Mouse (Mus musculus): ENCODE measurements around the gene Cfi. TPM values are rescaled to one million over a fixed set of nuclear protein-coding genes. Genes with fewer than 3 reads are reported as not detected.

The Cfi gene
- polyA plus RNA-seq, 1 experiment = 0.76 TPM

DNA sequence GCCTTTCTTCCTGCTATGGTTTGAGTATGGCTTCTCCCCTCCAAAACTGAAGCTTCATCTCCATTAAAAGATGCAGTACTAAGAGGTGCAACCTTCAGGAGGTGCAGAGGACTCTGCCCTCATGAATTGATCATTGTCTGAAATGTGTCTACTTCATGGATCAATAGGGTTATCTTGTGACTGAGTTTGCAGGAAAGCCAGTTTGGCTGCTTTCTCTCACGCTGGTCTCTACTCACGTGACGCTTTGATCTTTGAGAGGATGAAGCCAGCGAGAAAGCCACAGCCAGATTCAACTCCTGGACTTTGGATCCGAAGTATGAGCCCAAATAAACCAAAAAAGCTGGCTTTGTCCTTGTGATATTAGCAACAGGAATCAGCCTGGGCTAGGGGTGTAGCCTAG, 50.7 kb downstream of the Cfi start:
- Histone ChIP-seq H3K4me1 (ENCODE audit: control insufficient read depth, insufficient read depth, low read length) (no peaks in the 10 kb centered on the region), H3K4me3 (replicated peaks; ENCODE audit: extremely low read depth, low read depth, low read length) (no peak overlapping the region)
- 79% methylated on average over 5 of the region's 5 CpGs for WGBS
- no peak for DNase-seq
- no peak for TF ChIP-seq CTCF (IDR thresholded peaks at IDR 0.05; ENCODE audit: insufficient read depth, low read length)
- TF ChIP-seq POLR2A (IDR thresholded peaks at IDR 0.05; ENCODE audit: borderline replicate concordance, extremely low read depth, low read depth, low read length) = no peak

GRCm38 (mm10) chr3:129887779-129888517, 52.3 kb downstream of the Cfi start:
- WGBS = 67% methylated on average over 13 of the region's 13 CpGs
- TF ChIP-seq POLR2A (IDR thresholded peaks at IDR 0.05; ENCODE audit: borderline replicate concordance, extremely low read depth, low read depth, low read length) (no peak), CTCF (IDR thresholded peaks at IDR 0.05; ENCODE audit: insufficient read depth, low read length) (no peak)
- no peak overlapping the region for H3K4me3 ChIP-seq (replicated peaks; ENCODE audit: extremely low read depth, low read depth, low read length)
- DNase-seq = no peak
- no peaks in the 10 kb centered on the region for H3K4me1 ChIP-seq (ENCODE audit: control insufficient read depth, insufficient read depth, low read length)

DNA sequence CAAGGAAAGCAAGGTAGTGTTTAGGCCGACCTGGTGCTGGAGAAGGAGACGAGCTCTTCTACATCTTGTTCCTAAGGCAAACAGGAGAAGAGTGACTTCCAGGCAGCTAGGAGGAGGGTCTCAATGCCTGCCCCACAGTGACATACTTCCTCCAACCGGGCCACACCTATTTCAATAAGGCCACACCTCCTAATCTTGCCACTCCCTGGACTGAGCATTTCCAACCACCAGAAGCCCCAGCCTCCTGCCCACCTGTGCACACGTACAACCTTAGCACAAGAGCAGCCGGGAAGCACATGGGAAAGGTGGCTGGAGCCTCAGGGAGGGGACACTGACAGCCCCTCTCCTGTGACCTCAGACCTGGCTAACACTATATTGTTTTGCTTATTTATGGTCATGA, 56.3 kb downstream of the Cfi start:
- no peak for TF ChIP-seq POLR2A (IDR thresholded peaks at IDR 0.05; ENCODE audit: borderline replicate concordance, extremely low read depth, low read depth, low read length)
- no peak for TF ChIP-seq CTCF (IDR thresholded peaks at IDR 0.05; ENCODE audit: insufficient read depth, low read length)
- WGBS = 79% methylated on average over 5 of the region's 5 CpGs
- DNase-seq = no peak
- Histone ChIP-seq H3K4me1 (ENCODE audit: control insufficient read depth, insufficient read depth, low read length) (no peaks in the 10 kb centered on the region), H3K4me3 (replicated peaks; ENCODE audit: extremely low read depth, low read depth, low read length) (no peak overlapping the region)

DNA sequence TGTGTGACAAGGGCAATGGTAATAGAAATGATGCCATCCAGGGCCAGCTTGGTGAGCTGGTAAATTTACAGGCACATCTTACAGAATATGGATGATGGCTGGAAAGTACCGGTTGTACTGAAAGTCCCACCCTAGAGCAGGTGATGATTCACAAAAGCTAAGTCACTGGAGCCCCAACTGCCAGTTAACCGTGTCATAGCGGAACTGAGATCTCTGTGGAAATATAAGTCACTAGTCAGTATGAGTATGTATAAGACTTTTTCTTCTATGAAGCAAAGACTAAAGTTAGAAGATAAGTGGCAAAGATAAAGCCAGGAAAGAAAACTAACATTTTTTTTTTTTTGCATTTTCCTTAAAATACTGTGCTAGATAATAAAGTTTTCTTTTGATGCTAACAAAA, 57.5 kb downstream of the Cfi start:
- Histone ChIP-seq H3K4me3 (replicated peaks; ENCODE audit: extremely low read depth, low read depth, low read length) (no peak overlapping the region), H3K4me1 (ENCODE audit: control insufficient read depth, insufficient read depth, low read length) (no peaks in the 10 kb centered on the region)
- no peak for TF ChIP-seq CTCF (IDR thresholded peaks at IDR 0.05; ENCODE audit: insufficient read depth, low read length)
- TF ChIP-seq POLR2A (IDR thresholded peaks at IDR 0.05; ENCODE audit: borderline replicate concordance, extremely low read depth, low read depth, low read length) = no peak
- WGBS = 96% methylated on average over 3 of the region's 3 CpGs
- DNase-seq = no peak

GRCm38 (mm10) chr3:129896591-129896990, 60.9 kb downstream of the Cfi start:
- DNase-seq = no peak
- TF ChIP-seq CTCF (IDR thresholded peaks at IDR 0.05; ENCODE audit: insufficient read depth, low read length) (no peak), POLR2A (IDR thresholded peaks at IDR 0.05; ENCODE audit: borderline replicate concordance, extremely low read depth, low read depth, low read length) (no peak)
- 49% methylated on average over 6 of the region's 6 CpGs for WGBS
- peaks cover 2% of the 10 kb centered on the region; the same call in 1 of the 2 replicates for H3K4me1 ChIP-seq (ENCODE audit: control insufficient read depth, insufficient read depth, low read length)
- H3K4me3 ChIP-seq (replicated peaks; ENCODE audit: extremely low read depth, low read depth, low read length) = no peak overlapping the region

DNA sequence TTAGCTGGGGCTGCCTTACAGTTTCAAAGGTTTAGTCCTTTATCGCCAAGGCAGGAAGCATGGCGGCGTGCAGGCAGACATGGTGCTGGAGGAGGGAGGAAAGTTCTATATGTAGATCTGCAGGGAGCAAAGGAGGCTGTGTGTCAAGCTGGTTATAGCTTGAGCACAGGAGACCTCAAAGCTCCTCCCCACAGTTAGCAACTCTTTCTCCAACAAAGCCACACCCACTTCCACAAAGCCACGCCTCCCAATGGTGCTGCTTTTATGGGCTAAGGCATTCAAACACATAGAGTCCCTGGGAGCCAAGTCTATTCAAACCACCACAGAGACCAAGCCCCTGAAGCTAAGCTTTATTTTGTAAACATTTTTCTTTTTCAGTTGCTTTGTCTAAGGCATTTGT, 63.2 kb downstream of the Cfi start:
- Histone ChIP-seq H3K4me1 (ENCODE audit: control insufficient read depth, insufficient read depth, low read length) (peaks cover 4% of the 10 kb centered on the region), H3K4me3 (replicated peaks; ENCODE audit: extremely low read depth, low read depth, low read length) (no peak overlapping the region)
- DNase-seq = no peak
- no peak for TF ChIP-seq POLR2A (IDR thresholded peaks at IDR 0.05; ENCODE audit: borderline replicate concordance, extremely low read depth, low read depth, low read length)
- no peak for TF ChIP-seq CTCF (IDR thresholded peaks at IDR 0.05; ENCODE audit: insufficient read depth, low read length)
- 74% methylated on average over 4 of the region's 4 CpGs for WGBS

DNA sequence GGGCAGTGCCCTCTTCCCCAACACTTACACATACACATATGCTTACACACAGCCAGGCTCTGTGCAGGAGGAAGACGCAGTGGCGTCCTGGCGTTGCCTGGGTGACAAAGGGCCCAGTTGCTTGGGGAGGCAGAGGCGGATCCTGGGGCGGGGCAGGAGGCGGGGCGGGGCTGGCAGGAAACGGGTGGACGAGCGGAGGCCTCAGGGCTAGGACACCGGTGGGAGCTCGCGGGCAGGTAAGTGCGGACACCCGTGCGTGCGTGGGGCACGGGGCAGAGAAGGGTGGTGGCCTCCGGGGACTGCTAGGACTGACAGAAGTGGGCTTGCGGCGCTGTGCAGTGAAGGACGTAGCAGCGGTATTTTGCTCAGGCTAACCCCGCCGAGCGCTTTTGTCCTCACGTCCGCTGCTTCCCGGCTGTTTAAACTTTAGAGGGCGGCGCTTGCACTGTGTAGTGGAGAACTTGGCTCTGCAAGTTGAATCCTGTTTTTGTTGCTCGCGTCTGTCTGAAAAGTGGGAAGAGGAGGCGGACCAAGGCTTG, 65.7 kb downstream of the Cfi start, which contains the start of gene Casp6:
Gene Casp6, plus strand, starts transcription at position 155 of the 539 bp plus-strand sequence.
- under 1% methylated on average over 34 of the region's 34 CpGs for WGBS
- TF ChIP-seq CTCF (IDR thresholded peaks at IDR 0.05; ENCODE audit: insufficient read depth, low read length) = no peak
- TF ChIP-seq POLR2A (IDR thresholded peaks at IDR 0.05; ENCODE audit: borderline replicate concordance, extremely low read depth, low read depth, low read length) = peak; percentile 61; the same call in 1 of the 2 replicates
- peak; percentile 85 for DNase-seq
- H3K4me1 ChIP-seq (ENCODE audit: control insufficient read depth, insufficient read depth, low read length) = peaks cover 4% of the 10 kb centered on the region
- peak within 1 kb of the TSS; percentile 99 for H3K4me3 ChIP-seq (replicated peaks; ENCODE audit: extremely low read depth, low read depth, low read length)

DNA sequence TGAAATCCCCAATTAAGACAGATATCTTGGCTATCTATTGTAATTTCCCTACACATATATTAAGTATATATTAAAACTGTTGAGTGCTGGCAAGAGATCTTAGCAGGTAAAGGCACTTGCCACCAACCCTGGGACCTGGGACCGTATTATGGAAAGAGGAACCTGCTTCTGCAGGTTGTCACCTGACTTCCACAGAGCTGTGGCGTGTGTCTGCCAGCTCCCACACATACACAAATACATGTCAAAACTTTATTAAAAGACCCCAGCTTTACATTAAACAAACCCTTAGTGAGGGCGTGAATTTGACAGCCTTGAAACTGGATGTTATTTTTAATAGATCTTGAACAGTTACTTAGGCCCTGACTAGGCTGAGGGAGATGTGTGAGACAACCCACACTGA, 67.7 kb downstream of the Cfi start:
- no peak overlapping the region for H3K4me3 ChIP-seq (replicated peaks; ENCODE audit: extremely low read depth, low read depth, low read length)
- 90% methylated on average over 3 of the region's 3 CpGs for WGBS

DNA sequence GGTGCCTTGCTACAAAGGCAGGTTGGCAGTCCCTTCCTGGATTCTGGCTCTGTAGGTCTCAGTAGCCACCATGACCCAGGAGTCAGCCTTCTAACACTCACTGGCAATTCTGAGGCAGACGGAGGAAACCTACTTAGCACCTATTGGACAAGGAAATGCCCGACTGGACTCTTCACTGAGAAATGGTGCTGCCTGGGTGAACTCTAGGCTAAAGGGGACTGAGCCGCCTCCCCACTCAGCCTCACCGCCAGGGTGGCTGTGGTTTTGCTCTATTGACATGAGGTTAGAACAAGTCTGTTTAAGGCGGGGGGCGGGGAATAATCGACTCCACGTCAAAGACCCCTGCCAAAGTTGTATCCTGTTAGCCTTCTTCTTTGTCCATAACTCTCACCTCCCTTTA, 68.2 kb downstream of the Cfi start:
- TF ChIP-seq CTCF (IDR thresholded peaks at IDR 0.05; ENCODE audit: insufficient read depth, low read length) (no peak), POLR2A (IDR thresholded peaks at IDR 0.05; ENCODE audit: borderline replicate concordance, extremely low read depth, low read depth, low read length) (no peak)
- DNase-seq = no peak
- peaks cover 4% of the 10 kb centered on the region for H3K4me1 ChIP-seq (ENCODE audit: control insufficient read depth, insufficient read depth, low read length)

More for the DNA sequence above, 67.7 kb downstream of the Cfi start:
- H3K4me1 ChIP-seq (ENCODE audit: control insufficient read depth, insufficient read depth, low read length) = peaks cover 4% of the 10 kb centered on the region
- TF ChIP-seq POLR2A (IDR thresholded peaks at IDR 0.05; ENCODE audit: borderline replicate concordance, extremely low read depth, low read depth, low read length) = no peak
- TF ChIP-seq CTCF (IDR thresholded peaks at IDR 0.05; ENCODE audit: insufficient read depth, low read length) = no peak
- no peak for DNase-seq

More for the DNA sequence above, 68.2 kb downstream of the Cfi start:
- 73% methylated on average over 8 of the region's 8 CpGs for WGBS
- no peak overlapping the region for H3K4me3 ChIP-seq (replicated peaks; ENCODE audit: extremely low read depth, low read depth, low read length)

Measured in lung, adult 2 months (tissue).